Mouse (Mus musculus) forebrain, postnatal 0 days (tissue): Measurements from ENCODE around the gene Eif5a. TPM values are rescaled to one million over a fixed set of nuclear protein-coding genes. Genes with fewer than 3 reads are reported as not detected.

ENCODE experiments used
- ATAC-seq: fragments of 200-750 bp; cut with Nextera tagmentation; 2 replicates; pipeline ENCODE4 v1.8.0; 2017; ENCODE audit warnings: mild to moderate bottlenecking, moderate library complexity
- DNase-seq: peaks from one replicate; pipeline ENCODE4 v3.0.0-alpha.2; 2015
- H3K27ac ChIP-seq: fragments of 300-500 bp; sonication (generic); 2 replicates; pipeline ENCODE4 v1.5.1; 2014; ENCODE audit warnings: low read depth, mild to moderate bottlenecking, antibody characterized with exemption, low read length, moderate library complexity, mixed read lengths
- H3K27me3 ChIP-seq: fragments of 300-500 bp; sonication (generic); 2 replicates; pipeline ENCODE4 v1.6.1; 2014; ENCODE audit warnings: mild to moderate bottlenecking, low read length, mixed read lengths; ENCODE audit not compliant: insufficient read depth
- H3K36me3 ChIP-seq: fragments of 300-500 bp; sonication (generic); 2 replicates; pipeline ENCODE4 v1.6.1; 2014; ENCODE audit warnings: mild to moderate bottlenecking, moderate library complexity; ENCODE audit not compliant: insufficient read depth
- H3K4me1 ChIP-seq: fragments of 300-500 bp; sonication (generic); 2 replicates; pipeline ENCODE4 v1.6.1; 2014; ENCODE audit warnings: antibody characterized with exemption; ENCODE audit not compliant: insufficient read depth
- H3K4me2 ChIP-seq: fragments of 300-500 bp; sonication (generic); 2 replicates; pipeline ENCODE4 v1.6.1; 2014; ENCODE audit warnings: low read depth, mild to moderate bottlenecking, moderate library complexity
- H3K4me3 ChIP-seq: fragments of 300-500 bp; sonication (generic); 2 replicates; pipeline ENCODE4 v1.5.1; 2014; ENCODE audit warnings: low read depth, low read length, mixed read lengths
- H3K9ac ChIP-seq: fragments of 300-500 bp; sonication (generic); 2 replicates; pipeline ENCODE4 v1.6.1; 2014; ENCODE audit warnings: mild to moderate bottlenecking
- H3K9me3 ChIP-seq: fragments of 300-500 bp; sonication (generic); 2 replicates; pipeline ENCODE4 v1.6.1; 2016; ENCODE audit warnings: low read length
- CTCF ChIP-seq: sonication (generic); IDR thresholded peaks from 2 replicates; pipeline ENCODE4 v1.5.1; 2016; ENCODE audit warnings: antibody characterized with exemption, control low read depth, low read depth
- WGBS: fragments of 180-500 bp; shearing (Covaris S2); extraction: QIAGEN DNeasy Blood & Tissue Kit; methylation state at CpG from one replicate; pipeline ENCODE4 v1.1.7; 2014; 5-methylcytosine and 5-hydroxymethylcytosine counted together
- polyA plus RNA-seq: library from polyadenylated mRNA; unstranded; fragments of >200 nt; fragmentation: Nextera tagmentation; extraction: Ambion mirVana; gene quantifications from 2 replicates; pipeline ENCODE4 v1.2.1, GENCODE M21; 2015
- total RNA-seq: library from RNA; depleted of rRNA; stranded (reverse); fragments of >200 nt; gene quantifications from 2 replicates; pipeline ENCODE4 v1.2.3, GENCODE M21; 2014

Eif5a gene
- total and polyA plus RNA-seq, 2 experiments from 2014 or later, result 489 to 1,306 TPM

- H3K9me3 ChIP-seq, result no peaks in the 10 kb centered on the region
Observed at GRCm38 (mm10) chr11:69910781-69911560, 10.8 kb downstream of the Eif5a start.

GRCm38 (mm10) chr11:69910177-69910576 is 11.6 kb downstream of the Eif5a start:
- Histone ChIP-seq H3K9ac (no peak overlapping the region), H3K9me3 (no peaks in the 10 kb centered on the region), H3K4me2 (no peak overlapping the region), H3K4me3 (no peak overlapping the region), H3K4me1 (peaks cover 5% of the 10 kb centered on the region; the same call in 1 of the 2 replicates), H3K27ac (no peak overlapping the region), H3K36me3 (peaks cover 89% of the 10 kb centered on the region), H3K27me3 (no peaks in the 10 kb centered on the region)
- ATAC-seq (no peak), DNase-seq (no peak)
- 95% methylated on average over 8 of the region's 8 CpGs for WGBS
- no peak for TF ChIP-seq CTCF

More at GRCm38 (mm10) chr11:69910781-69911560, 10.8 kb downstream of the Eif5a start:
- Histone ChIP-seq H3K36me3 (peaks cover 89% of the 10 kb centered on the region), H3K4me1 (peaks cover 5% of the 10 kb centered on the region; the same call in 1 of the 2 replicates), H3K27me3 (no peaks in the 10 kb centered on the region), H3K4me2 (no peak overlapping the region), H3K4me3 (no peak overlapping the region), H3K9ac (no peak overlapping the region), H3K27ac (no peak overlapping the region)
- DNase-seq, result no peak
- 93% methylated on average over 17 of the region's 17 CpGs for WGBS
- ATAC-seq, result no peak
- no peak for TF ChIP-seq CTCF

- H3K9me3 ChIP-seq, result no peaks in the 10 kb centered on the region
- DNase-seq, result no peak
- H3K4me2 ChIP-seq, result no peak overlapping the region
- 89% methylated on average over 5 of the region's 5 CpGs for WGBS
- H3K27ac ChIP-seq, result no peak overlapping the region
- no peak for TF ChIP-seq CTCF
- H3K9ac ChIP-seq, result no peak overlapping the region
- no peak overlapping the region for H3K4me3 ChIP-seq
- H3K4me1 ChIP-seq, result no peaks in the 10 kb centered on the region
- ATAC-seq, result no peak
- peaks cover 94% of the 10 kb centered on the region for H3K36me3 ChIP-seq
- no peaks in the 10 kb centered on the region for H3K27me3 ChIP-seq
Observed at GRCm38 (mm10) chr11:69909174-69909573, 12.6 kb downstream of the Eif5a start.

GRCm38 (mm10) chr11:69908645-69909044 is 13.1 kb downstream of the Eif5a start:
- WGBS, result 89% methylated on average over 11 of the region's 11 CpGs
- no peak for DNase-seq
- Histone ChIP-seq H3K4me2 (no peak overlapping the region), H3K9me3 (no peaks in the 10 kb centered on the region), H3K27ac (no peak overlapping the region), H3K27me3 (no peaks in the 10 kb centered on the region), H3K9ac (no peak overlapping the region), H3K36me3 (peaks cover 99% of the 10 kb centered on the region), H3K4me1 (no peaks in the 10 kb centered on the region), H3K4me3 (no peak overlapping the region)
- no peak for ATAC-seq
- no peak for TF ChIP-seq CTCF

DNA sequence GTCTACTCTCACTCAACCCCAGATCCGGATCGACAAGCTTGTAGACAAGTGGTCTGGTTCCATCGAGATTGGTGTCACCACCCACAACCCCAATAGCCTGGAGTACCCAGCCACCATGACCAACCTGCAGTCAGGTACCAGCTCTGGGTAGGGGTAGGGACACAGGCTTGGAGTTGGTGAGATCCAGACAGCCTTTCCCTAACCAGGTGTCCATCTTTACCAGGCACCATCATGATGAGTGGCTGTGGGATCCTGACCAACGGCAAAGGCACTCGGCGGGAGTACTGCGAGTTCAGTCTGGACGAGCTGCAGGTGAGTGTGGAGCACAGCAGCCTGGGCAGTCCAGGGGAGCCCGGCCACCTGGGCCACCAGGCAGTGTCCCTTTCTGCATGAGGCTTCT is 17.4 kb downstream of the Eif5a start:
- H3K9me3 ChIP-seq, result no peaks in the 10 kb centered on the region

GRCm38 (mm10) chr11:69902972-69903371 is 18.8 kb downstream of the Eif5a start:
- DNase-seq, result no peak

More for the DNA sequence above, 17.4 kb downstream of the Eif5a start:
- TF ChIP-seq CTCF, result no peak
- no peak for DNase-seq
- H3K36me3 ChIP-seq, result peaks cover 60% of the 10 kb centered on the region
- ATAC-seq, result no peak
- H3K9ac ChIP-seq, result no peak overlapping the region
- no peaks in the 10 kb centered on the region for H3K27me3 ChIP-seq
- no peak overlapping the region for H3K27ac ChIP-seq
- H3K4me3 ChIP-seq, result no peak overlapping the region
- peaks cover 9% of the 10 kb centered on the region for H3K4me1 ChIP-seq
- no peak overlapping the region for H3K4me2 ChIP-seq
- WGBS, result 95% methylated on average over 9 of the region's 9 CpGs

GRCm38 (mm10) chr11:69901993-69902392 is 19.8 kb downstream of the Eif5a start:
- Histone ChIP-seq H3K27me3 (no peaks in the 10 kb centered on the region), H3K4me2 (peak overlapping the region; percentile 89), H3K9ac (peak overlapping the region; percentile 74), H3K36me3 (peaks cover 37% of the 10 kb centered on the region), H3K9me3 (no peaks in the 10 kb centered on the region), H3K27ac (peak overlapping the region; percentile 91), H3K4me3 (peak overlapping the region; percentile 82), H3K4me1 (peaks cover 14% of the 10 kb centered on the region)
- ATAC-seq, result no peak
- under 1% methylated on average over 36 of the region's 39 CpGs for WGBS
- no peak for TF ChIP-seq CTCF
- DNase-seq, result peak; percentile 26

More at GRCm38 (mm10) chr11:69902972-69903371, 18.8 kb downstream of the Eif5a start:
- Histone ChIP-seq H3K27ac (no peak overlapping the region), H3K9ac (no peak overlapping the region), H3K4me2 (peak overlapping the region; percentile 89; the same call in 1 of the 2 replicates), H3K4me3 (no peak overlapping the region), H3K9me3 (no peaks in the 10 kb centered on the region), H3K4me1 (peaks cover 14% of the 10 kb centered on the region), H3K36me3 (peaks cover 47% of the 10 kb centered on the region), H3K27me3 (no peaks in the 10 kb centered on the region)
- ATAC-seq, result no peak
- WGBS, result 88% methylated on average over 13 of the region's 13 CpGs
- TF ChIP-seq CTCF, result no peak
